Mouse (Mus musculus): ENCODE results near the gene Gm49601. TPM values are rescaled to one million over a fixed set of nuclear protein-coding genes. Genes with fewer than 3 reads are reported as not detected.

The Gm49601 gene
- polyA plus RNA-seq, 1 experiment from 2014 or later, result 10.0 TPM

DNA sequence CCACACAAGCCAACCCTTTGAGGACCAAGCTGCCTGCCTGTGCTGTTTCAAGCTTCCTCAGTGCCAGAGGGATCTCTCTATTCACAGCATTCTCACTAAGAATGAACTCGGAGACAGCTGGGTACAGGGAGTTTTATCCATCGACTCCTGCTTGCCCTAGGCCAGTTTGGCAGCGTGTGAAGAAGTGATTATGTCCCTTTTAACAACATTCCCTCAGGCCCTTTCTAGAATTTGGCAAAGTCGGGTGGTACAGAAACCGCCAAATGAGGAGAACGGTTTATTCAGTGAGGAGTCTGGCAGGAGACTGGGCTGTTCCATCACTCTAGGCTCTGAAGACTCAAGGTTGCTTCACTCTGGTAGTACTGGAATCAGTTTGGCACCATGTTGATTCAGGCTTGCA lies 6.0 kb downstream of the Gm49601 start:
- Histone ChIP-seq H3K4me3 (peak overlapping the region; percentile 44; the same call in 1 of the 2 replicates), H3K4me2 (peak overlapping the region; percentile 79)

GRCm38 (mm10) chr16:18619110-18619509 lies 7.1 kb downstream of the Gm49601 start:
- Histone ChIP-seq H3K36me3 (ENCODE audit: poor library complexity, severe bottlenecking) (peaks cover 27% of the 10 kb centered on the region), H3K4me1 (peaks cover 20% of the 10 kb centered on the region), H3K4me3 (no peak overlapping the region), H3K27ac (no peak overlapping the region), H3K27me3 (peaks cover 70% of the 10 kb centered on the region), H3K9ac (no peak overlapping the region), H3K9me3 (replicated peaks) (no peaks in the 10 kb centered on the region), H3K4me2 (no peak overlapping the region)
- ATAC-seq, result no peak
- 46% methylated on average over 4 of the region's 4 CpGs for WGBS

More for the DNA sequence above, 6.0 kb downstream of the Gm49601 start:
- Histone ChIP-seq H3K36me3 (ENCODE audit: poor library complexity, severe bottlenecking) (peaks cover 38% of the 10 kb centered on the region), H3K27me3 (peaks cover 80% of the 10 kb centered on the region), H3K9ac (no peak overlapping the region), H3K4me1 (peaks cover 20% of the 10 kb centered on the region), H3K9me3 (replicated peaks) (no peaks in the 10 kb centered on the region), H3K27ac (no peak overlapping the region)
- 17% methylated on average over 6 of the region's 6 CpGs for WGBS
- ATAC-seq, result no peak

DNA sequence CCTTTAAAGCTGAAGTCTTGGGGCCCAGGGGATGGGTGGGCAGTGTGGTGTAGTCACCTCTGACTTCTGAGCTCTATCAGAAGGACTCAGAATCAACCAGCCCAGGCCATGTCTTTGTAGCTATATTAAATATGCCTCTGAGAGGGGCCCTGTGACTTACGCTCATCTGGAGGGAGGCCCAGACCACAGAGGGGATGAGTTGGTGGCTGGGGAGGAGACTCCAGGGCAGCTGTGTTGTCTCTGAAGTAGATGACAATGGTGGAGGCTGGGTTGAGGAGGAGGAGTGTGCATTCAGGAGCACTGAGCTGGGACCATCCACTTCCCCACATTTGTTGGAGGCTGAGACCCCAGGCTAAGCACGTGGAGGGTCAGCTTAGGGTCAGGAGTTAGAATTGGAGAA lies 7.9 kb downstream of the Gm49601 start:
- Histone ChIP-seq H3K9ac (no peak overlapping the region), H3K27ac (no peak overlapping the region), H3K9me3 (replicated peaks) (no peaks in the 10 kb centered on the region), H3K4me2 (no peak overlapping the region), H3K4me1 (peaks cover 20% of the 10 kb centered on the region), H3K27me3 (peaks cover 61% of the 10 kb centered on the region), H3K4me3 (no peak overlapping the region), H3K36me3 (ENCODE audit: poor library complexity, severe bottlenecking) (peaks cover 19% of the 10 kb centered on the region)
- ATAC-seq, result no peak
- 47% methylated on average over 2 of the region's 2 CpGs for WGBS

DNA sequence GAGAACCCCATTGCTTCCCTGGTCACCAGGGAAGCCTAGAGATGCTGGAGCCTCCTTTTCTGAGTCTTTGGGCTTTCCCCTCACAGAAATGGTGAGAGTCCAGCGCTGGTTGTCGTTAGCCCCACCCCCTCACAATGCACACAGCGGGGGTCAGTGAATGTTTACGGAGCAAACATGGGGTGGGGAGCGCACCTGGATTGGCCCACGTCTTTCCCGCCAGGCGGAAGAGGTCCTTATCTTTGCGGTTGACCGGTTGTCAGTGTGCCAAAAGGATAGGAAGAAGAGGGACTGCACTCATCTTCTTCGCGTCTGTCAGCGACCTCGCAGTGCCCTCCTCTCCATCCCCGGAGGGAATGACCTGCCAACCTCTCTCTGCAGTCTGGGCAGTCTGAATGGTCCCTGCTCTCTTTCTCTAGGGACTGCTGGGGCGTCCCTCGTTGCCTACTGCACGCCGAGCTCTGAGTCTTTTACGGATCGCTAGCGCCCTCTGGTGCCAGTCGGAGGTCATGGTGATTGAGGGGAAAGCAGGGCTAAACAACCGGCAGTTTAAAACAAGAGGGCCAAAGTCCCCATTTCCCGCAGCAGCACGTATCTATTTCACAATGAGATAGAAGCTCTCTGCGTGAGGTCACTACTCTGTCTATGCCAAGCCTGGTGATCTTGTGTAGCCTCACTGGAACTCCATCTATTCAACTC lies 8.7 kb downstream of the Gm49601 start:
- Histone ChIP-seq H3K4me2 (peak overlapping the region; percentile 55), H3K27me3 (peaks cover 54% of the 10 kb centered on the region)
- 2% methylated on average over 27 of the region's 27 CpGs for WGBS

GRCm38 (mm10) chr16:18613301-18613700 lies 12.9 kb downstream of the Gm49601 start:
- Histone ChIP-seq H3K27ac (no peak overlapping the region), H3K36me3 (ENCODE audit: poor library complexity, severe bottlenecking) (no peaks in the 10 kb centered on the region), H3K4me3 (no peak overlapping the region), H3K4me2 (no peak overlapping the region), H3K9ac (no peak overlapping the region), H3K4me1 (peaks cover 6% of the 10 kb centered on the region), H3K9me3 (replicated peaks) (no peaks in the 10 kb centered on the region), H3K27me3 (peaks cover 32% of the 10 kb centered on the region)
- 94% methylated on average over 3 of the region's 3 CpGs for WGBS
- no peak for ATAC-seq

More for the DNA sequence above, 8.7 kb downstream of the Gm49601 start:
- Histone ChIP-seq H3K9ac (0 out of 2 replicates have a peak overlapping the region, but pooled peaks have one; percentile 48), H3K9me3 (replicated peaks) (no peaks in the 10 kb centered on the region), H3K27ac (no peak overlapping the region), H3K36me3 (ENCODE audit: poor library complexity, severe bottlenecking) (peaks cover 11% of the 10 kb centered on the region), H3K4me3 (peak overlapping the region; percentile 19), H3K4me1 (peaks cover 20% of the 10 kb centered on the region)
- peak; percentile 52 for ATAC-seq

DNA sequence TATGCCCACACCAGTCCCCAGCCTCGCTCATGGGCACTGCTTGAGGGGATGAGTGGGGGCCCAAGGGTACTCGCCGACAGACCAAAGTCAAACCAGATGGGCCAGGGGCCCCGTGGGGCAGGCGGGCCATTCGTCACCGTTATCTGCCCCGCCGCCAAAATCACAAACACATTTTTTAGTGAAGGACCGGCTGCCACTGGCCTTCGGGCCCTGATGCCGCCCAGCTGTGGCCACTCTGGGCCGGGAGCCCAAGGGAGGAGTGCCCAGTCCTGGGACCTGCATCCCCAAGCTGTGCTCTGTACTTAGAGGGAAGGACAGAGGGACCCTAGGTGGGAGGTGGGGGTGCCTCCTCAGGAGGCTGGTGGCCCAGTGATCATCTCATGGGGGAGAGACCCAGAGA lies 14.5 kb downstream of the Gm49601 start:
- no peaks in the 10 kb centered on the region for H3K36me3 ChIP-seq (ENCODE audit: poor library complexity, severe bottlenecking)
- peaks cover 21% of the 10 kb centered on the region for H3K27me3 ChIP-seq
- no peak overlapping the region for H3K4me3 ChIP-seq
- H3K4me2 ChIP-seq, result no peak overlapping the region
- ATAC-seq, result no peak
- 90% methylated on average over 11 of the region's 13 CpGs for WGBS
- no peak overlapping the region for H3K9ac ChIP-seq
- no peak overlapping the region for H3K27ac ChIP-seq
- H3K4me1 ChIP-seq, result peaks cover 7% of the 10 kb centered on the region
- no peaks in the 10 kb centered on the region for H3K9me3 ChIP-seq (replicated peaks)

GRCm38 (mm10) chr16:18609099-18609498 lies 17.1 kb downstream of the Gm49601 start:
- H3K27me3 ChIP-seq, result peaks cover 20% of the 10 kb centered on the region; the same call in 1 of the 2 replicates
- no peak overlapping the region for H3K4me2 ChIP-seq
- no peak overlapping the region for H3K27ac ChIP-seq
- 70% methylated on average over 2 of the region's 2 CpGs for WGBS
- no peaks in the 10 kb centered on the region for H3K36me3 ChIP-seq (ENCODE audit: poor library complexity, severe bottlenecking)
- H3K4me1 ChIP-seq, result peaks cover 7% of the 10 kb centered on the region
- H3K9me3 ChIP-seq (replicated peaks), result no peaks in the 10 kb centered on the region
- no peak overlapping the region for H3K9ac ChIP-seq
- H3K4me3 ChIP-seq, result no peak overlapping the region
- ATAC-seq, result no peak

DNA sequence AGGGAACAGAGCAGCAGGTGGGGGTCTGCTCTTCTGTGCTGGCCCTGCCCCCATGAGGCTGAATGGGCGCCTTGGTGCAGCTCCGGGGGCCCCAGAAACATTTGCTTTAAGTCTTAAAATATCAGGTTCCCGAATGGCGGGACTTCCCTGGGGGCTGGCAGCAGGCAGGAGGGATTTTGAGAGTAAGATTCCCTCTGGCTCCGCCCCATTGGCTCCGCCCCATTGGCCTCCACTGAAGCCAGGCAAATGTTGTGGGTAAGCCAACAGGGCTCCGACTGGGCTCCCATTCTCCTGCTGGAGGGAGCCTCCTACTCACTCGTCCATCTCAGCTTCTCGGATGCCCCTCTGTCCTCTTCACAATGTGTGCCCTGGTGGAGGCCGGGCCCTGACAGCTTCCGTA lies 18.0 kb downstream of the Gm49601 start:
- Histone ChIP-seq H3K36me3 (ENCODE audit: poor library complexity, severe bottlenecking) (no peaks in the 10 kb centered on the region), H3K9ac (no peak overlapping the region), H3K4me3 (no peak overlapping the region), H3K9me3 (replicated peaks) (no peaks in the 10 kb centered on the region), H3K4me1 (peaks cover 7% of the 10 kb centered on the region), H3K27me3 (peaks cover 20% of the 10 kb centered on the region; the same call in 1 of the 2 replicates), H3K4me2 (peak overlapping the region; percentile 37), H3K27ac (no peak overlapping the region)
- no peak for ATAC-seq
- 4% methylated on average over 11 of the region's 11 CpGs for WGBS

- Histone ChIP-seq H3K4me3 (no peak overlapping the region), H3K9me3 (replicated peaks) (no peaks in the 10 kb centered on the region), H3K9ac (no peak overlapping the region), H3K4me1 (peaks cover 7% of the 10 kb centered on the region), H3K27ac (no peak overlapping the region), H3K4me2 (no peak overlapping the region), H3K36me3 (ENCODE audit: poor library complexity, severe bottlenecking) (no peaks in the 10 kb centered on the region), H3K27me3 (peaks cover 14% of the 10 kb centered on the region; the same call in 1 of the 2 replicates)
- ATAC-seq, result no peak
- WGBS, result 77% methylated on average over 5 of the region's 5 CpGs
Measured at GRCm38 (mm10) chr16:18605705-18606104, 20.5 kb downstream of the Gm49601 start.

- Histone ChIP-seq H3K27me3 (peaks cover 7% of the 10 kb centered on the region; the same call in 1 of the 2 replicates), H3K9me3 (replicated peaks) (no peaks in the 10 kb centered on the region), H3K27ac (no peak overlapping the region), H3K4me1 (peaks cover 7% of the 10 kb centered on the region), H3K4me3 (no peak overlapping the region), H3K36me3 (ENCODE audit: poor library complexity, severe bottlenecking) (no peaks in the 10 kb centered on the region), H3K4me2 (no peak overlapping the region), H3K9ac (no peak overlapping the region)
- WGBS, result 57% methylated on average over 8 of the region's 8 CpGs
- ATAC-seq, result no peak
Measured at GRCm38 (mm10) chr16:18604267-18604701, 21.9 kb downstream of the Gm49601 start.

DNA sequence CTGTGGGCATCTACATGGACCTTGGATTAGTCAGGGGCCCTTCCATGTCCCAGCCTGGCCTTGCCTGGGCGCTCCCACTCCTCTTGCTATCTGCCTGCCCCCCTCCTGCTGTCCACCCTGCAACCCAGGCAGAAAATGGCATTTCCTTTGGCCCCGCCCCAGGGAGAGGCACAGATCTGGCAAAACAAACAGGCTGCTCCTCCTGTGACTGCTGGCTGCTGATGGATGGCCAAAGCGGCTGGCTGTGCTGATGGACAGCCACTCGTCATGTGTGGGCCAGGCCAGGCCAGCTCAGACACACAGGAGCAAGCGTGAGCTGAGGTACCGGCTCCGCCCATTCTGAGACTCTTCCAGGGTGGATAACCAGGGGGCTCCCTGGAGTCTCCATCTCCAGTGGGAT lies 24.8 kb downstream of the Gm49601 start:
- no peaks in the 10 kb centered on the region for H3K36me3 ChIP-seq (ENCODE audit: poor library complexity, severe bottlenecking)
- H3K9me3 ChIP-seq (replicated peaks), result no peaks in the 10 kb centered on the region
- H3K27me3 ChIP-seq, result peaks cover 8% of the 10 kb centered on the region
- H3K4me1 ChIP-seq, result no peaks in the 10 kb centered on the region
- no peak overlapping the region for H3K9ac ChIP-seq
- no peak for ATAC-seq
- no peak overlapping the region for H3K4me2 ChIP-seq
- no peak overlapping the region for H3K27ac ChIP-seq
- 69% methylated on average over 7 of the region's 7 CpGs for WGBS
- H3K4me3 ChIP-seq, result no peak overlapping the region

- WGBS, result 90% methylated on average over 3 of the region's 3 CpGs
- Histone ChIP-seq H3K4me3 (no peak overlapping the region), H3K4me2 (no peak overlapping the region), H3K27me3 (peaks cover 31% of the 10 kb centered on the region), H3K4me1 (no peaks in the 10 kb centered on the region), H3K9ac (no peak overlapping the region), H3K27ac (no peak overlapping the region), H3K9me3 (replicated peaks) (no peaks in the 10 kb centered on the region), H3K36me3 (ENCODE audit: poor library complexity, severe bottlenecking) (no peaks in the 10 kb centered on the region)
- no peak for ATAC-seq
Measured at GRCm38 (mm10) chr16:18598006-18598405, 28.2 kb downstream of the Gm49601 start.

DNA sequence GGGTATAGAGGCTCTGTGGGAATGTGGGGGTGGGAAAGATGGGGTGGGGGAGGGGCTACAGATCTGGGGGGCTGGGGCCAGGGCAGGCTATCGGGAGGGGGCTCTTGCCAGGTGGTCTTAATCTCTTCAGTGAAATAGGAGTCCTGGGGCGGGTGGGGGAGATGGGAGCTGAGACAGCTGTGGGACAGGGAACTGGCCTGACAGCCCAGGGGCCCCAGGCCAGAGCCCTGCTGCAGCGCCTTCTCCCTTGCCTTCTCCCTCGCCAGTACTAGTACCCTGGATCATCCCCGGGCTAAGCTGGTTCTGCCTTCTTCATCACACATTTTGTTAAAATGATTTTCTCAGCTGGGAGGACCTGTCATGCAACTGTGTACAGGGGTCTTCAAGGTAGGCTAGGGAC lies 30.0 kb downstream of the Gm49601 start:
- no peak overlapping the region for H3K9ac ChIP-seq
- H3K36me3 ChIP-seq (ENCODE audit: poor library complexity, severe bottlenecking), result no peaks in the 10 kb centered on the region
- WGBS, result 44% methylated on average over 5 of the region's 5 CpGs
- ATAC-seq, result no peak
- no peak overlapping the region for H3K4me2 ChIP-seq
- no peak overlapping the region for H3K27ac ChIP-seq
- no peaks in the 10 kb centered on the region for H3K9me3 ChIP-seq (replicated peaks)
- H3K27me3 ChIP-seq, result peaks cover 45% of the 10 kb centered on the region
- H3K4me1 ChIP-seq, result peaks cover 6% of the 10 kb centered on the region
- no peak overlapping the region for H3K4me3 ChIP-seq

Measured in forebrain, embryonic 13.5 days (tissue).